Mouse (Mus musculus) spleen, postnatal 4 days (tissue): ENCODE measurements around the gene Mtf2.
"Not testable (repeated sequence)": the region's sequence is repeated elsewhere in the genome, so short reads cannot be mapped to it uniquely, and the experiment has no call there.

Source experiments
- DNase-seq, 2 experiments: peaks; one replicate each; pipeline ENCODE4 v3.0.0; 2022; ENCODE audit warnings: low spot score in 2 of 2

The Mtf2 gene

DNA sequence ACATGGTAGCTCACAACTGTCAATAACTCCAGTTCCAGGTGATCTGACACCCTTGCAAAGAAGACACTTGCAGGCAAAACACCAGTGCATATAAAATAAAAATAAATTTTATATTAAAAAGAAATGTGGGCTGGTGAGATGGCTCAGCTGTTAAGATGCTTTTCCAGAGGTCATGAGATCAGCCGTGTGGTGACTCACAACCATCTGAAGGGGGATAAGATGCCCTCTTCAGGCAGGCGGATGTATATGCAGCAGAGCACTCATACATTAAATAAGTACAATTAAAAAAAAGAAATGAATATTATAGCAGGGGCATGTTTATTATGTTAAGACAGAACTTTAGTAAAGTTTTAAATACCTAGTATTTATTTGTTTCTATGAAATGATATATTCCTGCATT, 16.9 kb downstream of the Mtf2 start:
- no peak for DNase-seq

- no peak for DNase-seq
Measured at GRCm38 (mm10) chr5:108085440-108085839, 20.0 kb downstream of the Mtf2 start.

GRCm38 (mm10) chr5:108092731-108093130, 27.3 kb downstream of the Mtf2 start:
- DNase-seq, result not testable (repeated sequence)

DNA sequence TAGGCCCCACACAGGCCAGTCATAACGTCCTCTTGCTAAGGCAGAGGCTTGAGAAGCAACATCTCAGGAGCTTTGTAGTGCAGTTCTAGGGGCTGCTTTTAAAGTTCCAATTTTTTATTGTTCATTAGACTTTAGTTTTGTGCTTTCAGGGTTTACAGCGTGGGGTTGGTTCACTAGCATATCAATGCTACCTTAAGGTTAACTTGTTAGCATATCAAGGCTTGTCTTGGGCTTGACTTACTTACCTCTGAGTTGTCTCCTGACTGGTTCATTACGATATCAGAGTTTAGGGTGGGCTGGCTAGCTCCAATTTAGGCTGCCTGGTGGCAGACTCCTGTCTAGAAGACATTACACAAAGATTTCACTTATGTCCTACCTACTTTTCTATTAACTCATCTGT, 32.2 kb downstream of the Mtf2 start:
- DNase-seq, result no peak

DNA sequence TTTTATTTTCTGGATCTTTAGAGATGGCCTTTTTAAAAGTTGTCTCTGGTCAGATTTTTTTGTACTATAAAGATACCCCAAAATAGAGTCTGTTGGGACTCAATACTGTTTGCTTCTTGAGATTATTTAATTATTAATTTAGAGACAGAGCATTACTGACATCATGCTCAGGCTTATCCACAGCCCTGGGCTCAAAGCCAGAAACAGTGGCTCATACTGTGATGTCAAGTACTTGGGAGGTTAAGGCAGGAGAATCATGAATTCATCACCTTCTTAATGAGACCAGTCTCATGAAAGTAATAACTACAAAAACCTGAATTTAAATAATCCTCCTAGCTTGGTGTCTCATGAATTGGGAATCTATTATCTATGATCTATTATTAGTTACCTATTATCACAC, 34.7 kb downstream of the Mtf2 start:
- no peak for DNase-seq

GRCm38 (mm10) chr5:108104306-108104705, 38.8 kb downstream of the Mtf2 start:
- DNase-seq, result no peak

- DNase-seq, result no peak
Measured at GRCm38 (mm10) chr5:108109346-108109745, 43.9 kb downstream of the Mtf2 start.

GRCm38 (mm10) chr5:108117693-108118092, 52.2 kb downstream of the Mtf2 start:
- DNase-seq, result no peak

GRCm38 (mm10) chr5:108120221-108120900, 54.9 kb downstream of the Mtf2 start:
- no peak for DNase-seq

GRCm38 (mm10) chr5:108131849-108132440, 66.5 kb downstream of the Mtf2 start:
- no peak for DNase-seq

DNA sequence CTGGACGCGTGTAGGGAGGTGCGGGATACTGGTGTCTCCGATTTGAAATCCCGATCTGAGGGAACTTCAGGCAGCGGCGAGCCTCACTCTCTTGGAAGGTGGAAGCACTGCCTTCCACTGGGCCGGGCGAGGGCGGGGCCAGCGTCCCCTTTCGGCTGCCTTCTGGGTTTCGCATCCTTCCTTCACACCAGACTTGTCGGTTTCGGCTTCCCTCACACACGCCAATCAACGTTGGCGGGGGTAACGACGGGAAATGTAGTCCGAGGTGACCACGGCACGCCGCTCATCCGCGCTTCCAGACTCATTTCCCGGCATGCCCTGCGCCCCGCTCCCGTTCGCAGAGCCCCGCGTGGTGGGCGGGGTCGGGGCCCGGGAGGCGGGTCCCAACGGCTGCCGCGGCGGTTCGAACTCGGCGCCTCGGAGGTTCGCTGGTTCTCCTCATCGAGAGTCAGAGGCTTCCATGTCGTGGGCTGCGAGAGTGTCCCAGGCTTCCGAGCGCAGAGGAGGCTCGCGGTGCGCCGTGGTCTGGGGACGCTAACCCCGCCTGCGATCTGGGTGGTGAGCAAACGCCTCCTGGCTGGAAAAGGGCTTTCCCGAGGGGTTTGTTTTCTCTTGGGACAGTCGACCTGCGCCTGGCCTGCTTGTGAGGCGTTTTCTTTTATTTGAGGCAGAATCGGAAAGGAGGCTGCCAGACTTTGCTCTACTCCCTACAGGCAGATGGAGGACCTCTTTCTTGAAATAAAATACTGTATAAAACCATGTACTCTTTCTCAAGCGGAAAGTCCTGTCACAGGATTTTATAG, 67.2 kb downstream of the Mtf2 start, which contains the start of the genes Tmed5 and Ccdc18:
TSS of gene Tmed5 (minus strand) at position 180 of the 803 bp plus-strand sequence.
TSS of gene Ccdc18 (plus strand) at position 435 of the 803 bp plus-strand sequence.
- DNase-seq, result peak; percentile 98 to 99

DNA sequence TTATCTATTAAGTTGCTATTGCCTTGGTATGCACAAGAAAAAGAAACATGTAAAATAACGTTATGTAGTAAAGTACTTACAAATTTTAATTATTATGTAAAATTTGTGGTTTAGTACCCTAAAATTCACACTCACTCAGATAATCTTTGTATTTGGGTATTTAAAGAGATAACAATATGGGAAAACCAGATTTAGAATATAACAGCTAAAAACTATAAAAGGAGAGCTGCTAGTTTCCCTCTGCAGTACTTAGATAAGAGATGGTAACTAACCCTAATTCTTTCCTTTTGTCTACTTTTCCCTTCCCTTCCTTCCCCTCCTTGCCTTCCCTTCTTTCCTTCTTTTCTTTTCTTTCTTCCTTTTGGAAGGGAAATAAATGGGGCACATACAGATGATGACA, 87.1 kb downstream of the Mtf2 start:
- DNase-seq, result no peak
